In genomic region chr1:78210568-78210967, GRCm38 (mm10) we compare ENCODE assay signal across 28 mouse cellular contexts. TPM values are rescaled to one million over a fixed set of nuclear protein-coding genes. Genes with fewer than 3 reads are reported as not detected.
DNase-seq lines count a peak whose midpoint lies in the region; ATAC-seq and TF ChIP-seq lines count a peak whose summit lies in the region.
"Had no signal": no experiment of that assay in that cellular context is flagged by ENCODE, and none has a peak within 500 bp of the region (broad histone marks: within the 10 kb centered on the region; RNA-seq: fewer than 3 reads in every experiment).

No protein-coding gene starts in this region.

- H3K4me1 ChIP-seq in hindbrain, embryonic 10.5 days (replicated peaks): peaks cover 2% of the 10 kb centered on the region; the same call in 1 of the 2 replicates
- no peaks in the 10 kb centered on the region for H3K4me1 ChIP-seq in hindbrain, postnatal 0 days (ENCODE audit: insufficient read depth, low read length)
- H3K4me1 ChIP-seq in midbrain, embryonic 12.5 days: no peaks in the 10 kb centered on the region
- no peaks in the 10 kb centered on the region for H3K4me1 ChIP-seq in midbrain, embryonic 16.5 days (ENCODE audit: control insufficient read depth, insufficient read depth, low read length)
- 0 out of 2 replicates have a peak, but pooled peaks cover under 1% of the 10 kb centered on the region for H3K4me1 ChIP-seq in limb, embryonic 10.5 days
- H3K4me1 ChIP-seq: embryonic facial prominence, embryonic 15.5 days; stomach, embryonic 15.5 days had no signal

- no peak overlapping the region for H3K4me2 ChIP-seq in hindbrain, postnatal 0 days (ENCODE audit: low read depth, low read length)
- H3K4me2 ChIP-seq in midbrain, embryonic 12.5 days (replicated peaks): peak overlapping the region; percentile 30
- H3K4me2 ChIP-seq in midbrain, embryonic 16.5 days (ENCODE audit: low read length): no peak overlapping the region
- H3K4me2 ChIP-seq: embryonic facial prominence, embryonic 15.5 days; forebrain, embryonic 15.5 days; heart, embryonic 13.5 days; hindbrain, embryonic 15.5 days; kidney, embryonic 15.5 days; limb, embryonic 12.5 days; liver, embryonic 11.5 days; stomach, embryonic 15.5 days had no signal

- no peak overlapping the region for H3K27ac ChIP-seq in hindbrain, embryonic 10.5 days
- H3K27ac ChIP-seq in hindbrain, postnatal 0 days: no peak overlapping the region
- H3K27ac ChIP-seq in midbrain, embryonic 12.5 days (replicated peaks): no peak overlapping the region
- H3K27ac ChIP-seq in midbrain, embryonic 16.5 days (ENCODE audit: low read length): no peak overlapping the region
- H3K27ac ChIP-seq in limb, embryonic 10.5 days: no peak overlapping the region
- H3K27ac ChIP-seq: embryonic facial prominence, embryonic 15.5 days; forebrain, embryonic 15.5 days; heart, embryonic 13.5 days; hindbrain, embryonic 15.5 days; kidney, embryonic 15.5 days; limb, embryonic 12.5 days; macrophage; stomach, embryonic 15.5 days had no signal

- H3K36me3 ChIP-seq in hindbrain, embryonic 10.5 days: no peaks in the 10 kb centered on the region
- no peaks in the 10 kb centered on the region for H3K36me3 ChIP-seq in hindbrain, postnatal 0 days (ENCODE audit: insufficient read depth, low read length)
- H3K36me3 ChIP-seq in midbrain, embryonic 12.5 days: no peaks in the 10 kb centered on the region
- H3K36me3 ChIP-seq in midbrain, embryonic 16.5 days (ENCODE audit: control insufficient read depth, insufficient read depth, low read length): no peaks in the 10 kb centered on the region
- H3K36me3 ChIP-seq in limb, embryonic 10.5 days: no peaks in the 10 kb centered on the region
- H3K36me3 ChIP-seq: embryonic facial prominence, embryonic 15.5 days; forebrain, embryonic 15.5 days; heart, embryonic 13.5 days; hindbrain, embryonic 15.5 days; kidney, embryonic 15.5 days; limb, embryonic 12.5 days; stomach, embryonic 15.5 days had no signal

- ATAC-seq in hindbrain, postnatal 0 days: no peak
- ATAC-seq in midbrain, embryonic 12.5 days (ENCODE audit: low FRiP score, low read depth): no peak
- no peak for ATAC-seq in midbrain, embryonic 16.5 days
- ATAC-seq: forebrain, embryonic 15.5 days; liver, postnatal 0 days; lung, postnatal 0 days had no signal

- H3K9ac ChIP-seq in hindbrain, postnatal 0 days (replicated peaks; ENCODE audit: low read length): no peak overlapping the region
- H3K9ac ChIP-seq in midbrain, embryonic 12.5 days (replicated peaks): no peak overlapping the region
- H3K9ac ChIP-seq in midbrain, embryonic 16.5 days (ENCODE audit: low read depth, low read length): no peak overlapping the region
- H3K9ac ChIP-seq: embryonic facial prominence, embryonic 15.5 days; forebrain, embryonic 15.5 days; heart, embryonic 13.5 days; hindbrain, embryonic 15.5 days; kidney, embryonic 15.5 days; limb, embryonic 12.5 days; liver, postnatal 0 days; stomach, embryonic 15.5 days had no signal

- peak; percentile 33 for DNase-seq in hindbrain, embryonic 10.5 days (ENCODE audit: low spot score)
- no peak for DNase-seq in hindbrain, postnatal 0 days (ENCODE audit: low spot score)
- peak; percentile 53 for DNase-seq in limb, embryonic 10.5 days (ENCODE audit: low spot score)
- DNase-seq in yolk sac, embryonic 10.5 days (ENCODE audit: low spot score): peak; percentile 16
- no peak for DNase-seq in right cerebral cortex, postnatal 10 days (ENCODE audit: low spot score in 2 of 2)
- no peak for DNase-seq in kidney, postnatal 4 days
- DNase-seq: adrenal gland, postnatal 25 days; cerebellum, adult 9-10 months; gastrocnemius, postnatal 10 days; heart, adult 11 months; heart, postnatal 14 days; kidney, adult 11 months; liver, postnatal 0 days; thymus, postnatal 25 days had no signal

- no peak for TF ChIP-seq CTCF in hindbrain, postnatal 0 days (IDR thresholded peaks at IDR 0.05; ENCODE audit: low read depth)

- H3K4me3 ChIP-seq in hindbrain, embryonic 10.5 days: no peak overlapping the region
- H3K4me3 ChIP-seq in hindbrain, postnatal 0 days (ENCODE audit: low read length): no peak overlapping the region
- H3K4me3 ChIP-seq in midbrain, embryonic 12.5 days: no peak overlapping the region
- no peak overlapping the region for H3K4me3 ChIP-seq in midbrain, embryonic 16.5 days (ENCODE audit: low read depth, low read length)
- H3K4me3 ChIP-seq in limb, embryonic 10.5 days: no peak overlapping the region
- H3K4me3 ChIP-seq: embryonic facial prominence, embryonic 15.5 days; forebrain, embryonic 15.5 days; heart, embryonic 13.5 days; hindbrain, embryonic 15.5 days; kidney, embryonic 15.5 days; limb, embryonic 12.5 days; stomach, embryonic 15.5 days had no signal

- peaks cover 100% of the 10 kb centered on the region for H3K27me3 ChIP-seq in hindbrain, embryonic 10.5 days (ENCODE audit: insufficient read depth, poor library complexity, severe bottlenecking)
- peaks cover 85% of the 10 kb centered on the region for H3K27me3 ChIP-seq in hindbrain, postnatal 0 days (ENCODE audit: insufficient read depth, low read length)
- H3K27me3 ChIP-seq in midbrain, embryonic 12.5 days: peaks cover 94% of the 10 kb centered on the region
- peaks cover 76% of the 10 kb centered on the region for H3K27me3 ChIP-seq in midbrain, embryonic 16.5 days (ENCODE audit: control insufficient read depth, insufficient read depth, low read depth, low read length)
- H3K27me3 ChIP-seq in limb, embryonic 10.5 days (ENCODE audit: low read depth, poor library complexity, severe bottlenecking): peaks cover 100% of the 10 kb centered on the region

- WGBS in hindbrain, embryonic 10.5 days: 2% methylated on average over 15 of the region's 15 CpGs
- WGBS in hindbrain, postnatal 0 days: 2% methylated on average over 15 of the region's 15 CpGs
- 1% methylated on average over 15 of the region's 15 CpGs for WGBS in midbrain, embryonic 12.5 days
- under 1% methylated on average over 15 of the region's 15 CpGs for WGBS in midbrain, embryonic 16.5 days
- 2% methylated on average over 15 of the region's 15 CpGs for WGBS in limb, embryonic 10.5 days

- no peaks in the 10 kb centered on the region for H3K9me3 ChIP-seq in hindbrain, embryonic 10.5 days
- no peaks in the 10 kb centered on the region for H3K9me3 ChIP-seq in hindbrain, postnatal 0 days (ENCODE audit: low read length)
- no peaks in the 10 kb centered on the region for H3K9me3 ChIP-seq in midbrain, embryonic 12.5 days
- no peaks in the 10 kb centered on the region for H3K9me3 ChIP-seq in midbrain, embryonic 16.5 days (replicated peaks; ENCODE audit: control insufficient read depth, low read length, poor library complexity, severe bottlenecking)
- no peaks in the 10 kb centered on the region for H3K9me3 ChIP-seq in limb, embryonic 10.5 days (replicated peaks)
- H3K9me3 ChIP-seq: embryonic facial prominence, embryonic 15.5 days; forebrain, embryonic 15.5 days; heart, embryonic 13.5 days; hindbrain, embryonic 15.5 days; kidney, embryonic 15.5 days; limb, embryonic 12.5 days; stomach, embryonic 15.5 days had no signal

RNA-seq across cellular contexts. Expression of gene Pax3, which starts 13.6 kb away (rescaled TPM):
- 47.6 and 54.6 TPM in 2 replicates for polyA plus RNA-seq in hindbrain, embryonic 10.5 days (2016; fragmentation: Nextera tagmentation; extraction: Ambion mirVana)
- total RNA-seq in hindbrain, postnatal 0 days (2014; rRNA removed): 8.0 and 11.9 TPM in 2 replicates
- polyA plus RNA-seq in hindbrain, postnatal 0 days (2015; fragmentation: Nextera tagmentation; extraction: Ambion mirVana): 14.0 and 14.5 TPM in 2 replicates
- polyA plus RNA-seq in midbrain, embryonic 12.5 days (2016; fragmentation: Nextera tagmentation; extraction: Ambion mirVana): 53.6 and 61.9 TPM in 2 replicates
- 7.2 and 8.4 TPM in 2 replicates for polyA plus RNA-seq in midbrain, embryonic 16.5 days (2015; fragmentation: Nextera tagmentation; extraction: Ambion mirVana)
- 11.5 and 12.6 TPM in 2 replicates for polyA plus RNA-seq in limb, embryonic 10.5 days (2016; fragmentation: Nextera tagmentation; extraction: Ambion mirVana)
- total RNA-seq: adrenal gland, postnatal 25 days; layer of hippocampus, postnatal 14 days; left cerebral cortex, adult 8-10 months had no signal
- polyA plus RNA-seq: kidney, embryonic 15.5 days; liver, postnatal 0 days; lung, postnatal 0 days; macrophage had no signal

Comparison
In these comparisons a context has a peak if more than half of its experiments do, and no peak if none do; other contexts are left out.
1. DNase-seq: peak in hindbrain, embryonic 10.5 days (single experiment), limb, embryonic 10.5 days (single experiment) and yolk sac, embryonic 10.5 days (single experiment); none in hindbrain, postnatal 0 days (single experiment), right cerebral cortex, postnatal 10 days (0 of 2) and kidney, postnatal 4 days (0 of 2).